Mouse (Mus musculus): ENCODE data around the gene Sema5b. TPM values are rescaled to one million over a fixed set of nuclear protein-coding genes. Genes with fewer than 3 reads are reported as not detected.

The Sema5b gene
- total RNA-seq, 1 experiment = 6.4 TPM

GRCm38 (mm10) chr16:35587046-35587779 is 46.3 kb downstream of the Sema5b start:
- no peaks in the 10 kb centered on the region for H3K36me3 ChIP-seq (ENCODE audit: control insufficient read depth, insufficient read depth, low read length, poor library complexity, severe bottlenecking)
- in situ Hi-C loops (cut with MboI; ENCODE audit: low sequenced_read_pairs in 2 of 2, unreplicated experiment in 2 of 2) = no loop called here
- no peaks in the 10 kb centered on the region for H3K9me3 ChIP-seq (ENCODE audit: control insufficient read depth, insufficient read depth, low read depth, low read length)
- peaks cover 17 to 30% of the 10 kb centered on the region in 2 experiments; a peak in 3 of 4 replicates for H3K4me1 ChIP-seq (ENCODE audit: control insufficient read depth in 2 of 2, insufficient read depth in 2 of 2, low read length in 2 of 2, poor library complexity in 1 of 2)
- peak overlapping the region; percentile 78 for H3K9ac ChIP-seq (ENCODE audit: insufficient read depth, low read depth, low read length, poor library complexity, severe bottlenecking)
- H3K4me3 ChIP-seq (ENCODE audit: insufficient read depth in 1 of 2, low read depth in 1 of 2, low read length in 2 of 2, poor library complexity in 1 of 2, severe bottlenecking in 1 of 2) = peak overlapping the region; percentile 57
- TF ChIP-seq MAFK (IDR thresholded peaks at IDR 0.05; ENCODE audit: insufficient read depth, low read depth, low read length) (no peak), ZNF384 (IDR thresholded peaks at IDR 0.05; ENCODE audit: low read depth, low read length) (no peak), CHD2 (IDR thresholded peaks at IDR 0.05; ENCODE audit: low read depth, low read length) (no peak), HCFC1 (IDR thresholded peaks at IDR 0.05; ENCODE audit: borderline replicate concordance, insufficient read depth, low read length) (no peak), ZC3H11A (IDR thresholded peaks at IDR 0.05; ENCODE audit: borderline replicate concordance, low read depth, low read length) (no peak)
- DNase-seq (ENCODE audit: low read depth, low spot score) = no peak
- H3K27ac ChIP-seq (ENCODE audit: insufficient read depth, low read depth, low read length, poor library complexity, severe bottlenecking) = peak overlapping the region; percentile 85

- Histone ChIP-seq H3K4me3 (ENCODE audit: insufficient read depth in 1 of 2, low read depth in 1 of 2, low read length in 2 of 2, poor library complexity in 1 of 2, severe bottlenecking in 1 of 2) (peak overlapping the region; percentile 57), H3K9ac (ENCODE audit: insufficient read depth, low read depth, low read length, poor library complexity, severe bottlenecking) (peak overlapping the region; percentile 78), H3K9me3 (ENCODE audit: control insufficient read depth, insufficient read depth, low read depth, low read length) (no peaks in the 10 kb centered on the region), H3K4me1 (ENCODE audit: control insufficient read depth in 2 of 2, insufficient read depth in 2 of 2, low read length in 2 of 2, poor library complexity in 1 of 2) (peaks cover 15 to 30% of the 10 kb centered on the region in 2 experiments; a peak in 3 of 4 replicates), H3K27ac (ENCODE audit: insufficient read depth, low read depth, low read length, poor library complexity, severe bottlenecking) (peak overlapping the region; percentile 85), H3K36me3 (ENCODE audit: control insufficient read depth, insufficient read depth, low read length, poor library complexity, severe bottlenecking) (no peaks in the 10 kb centered on the region)
- in situ Hi-C loops (cut with MboI; ENCODE audit: low sequenced_read_pairs in 2 of 2, unreplicated experiment in 2 of 2) = no loop called here
- DNase-seq (ENCODE audit: low read depth, low spot score) = peak; percentile 87
- TF ChIP-seq ZC3H11A (IDR thresholded peaks at IDR 0.05; ENCODE audit: borderline replicate concordance, low read depth, low read length) (no peak), CHD2 (IDR thresholded peaks at IDR 0.05; ENCODE audit: low read depth, low read length) (0 out of 2 replicates have a peak, but pooled peaks have one; percentile 68)
These were observed 47.0 kb downstream of the Sema5b start for GRCm38 (mm10) chr16:35587866-35588465.

GRCm38 (mm10) chr16:35588731-35589151 is 47.8 kb downstream of the Sema5b start:
- in situ Hi-C loops (cut with MboI; ENCODE audit: low sequenced_read_pairs in 2 of 2, unreplicated experiment in 2 of 2) = no loop called here
- Histone ChIP-seq H3K27ac (ENCODE audit: insufficient read depth, low read depth, low read length, poor library complexity, severe bottlenecking) (peak overlapping the region; percentile 51), H3K9ac (ENCODE audit: insufficient read depth, low read depth, low read length, poor library complexity, severe bottlenecking) (no peak overlapping the region), H3K4me1 (ENCODE audit: control insufficient read depth in 2 of 2, insufficient read depth in 2 of 2, low read length in 2 of 2, poor library complexity in 1 of 2) (peaks cover 15 to 28% of the 10 kb centered on the region in 2 experiments; a peak in 3 of 4 replicates), H3K36me3 (ENCODE audit: control insufficient read depth, insufficient read depth, low read length, poor library complexity, severe bottlenecking) (no peaks in the 10 kb centered on the region), H3K9me3 (ENCODE audit: control insufficient read depth, insufficient read depth, low read depth, low read length) (no peaks in the 10 kb centered on the region), H3K4me3 (ENCODE audit: insufficient read depth in 1 of 2, low read depth in 1 of 2, low read length in 2 of 2, poor library complexity in 1 of 2, severe bottlenecking in 1 of 2) (peak overlapping the region; percentile 37 to 57)
- TF ChIP-seq CHD2 (IDR thresholded peaks at IDR 0.05; ENCODE audit: low read depth, low read length) (no peak), HCFC1 (IDR thresholded peaks at IDR 0.05; ENCODE audit: borderline replicate concordance, insufficient read depth, low read length) (0 out of 2 replicates have a peak, but pooled peaks have one; percentile 3)
- peak; percentile 41 for DNase-seq (ENCODE audit: low read depth, low spot score)

GRCm38 (mm10) chr16:35591756-35592155 is 50.8 kb downstream of the Sema5b start:
- no peak overlapping the region for H3K27ac ChIP-seq (ENCODE audit: insufficient read depth, low read depth, low read length, poor library complexity, severe bottlenecking)
- H3K36me3 ChIP-seq (ENCODE audit: control insufficient read depth, insufficient read depth, low read length, poor library complexity, severe bottlenecking) = no peaks in the 10 kb centered on the region
- H3K4me1 ChIP-seq (ENCODE audit: control insufficient read depth in 2 of 2, insufficient read depth in 2 of 2, low read length in 2 of 2, poor library complexity in 1 of 2) = peaks cover 9 to 22% of the 10 kb centered on the region in 2 experiments; a peak in 3 of 4 replicates
- no peaks in the 10 kb centered on the region for H3K9me3 ChIP-seq (ENCODE audit: control insufficient read depth, insufficient read depth, low read depth, low read length)
- in situ Hi-C loops (cut with MboI; ENCODE audit: low sequenced_read_pairs in 2 of 2, unreplicated experiment in 2 of 2) = no loop called here
- H3K9ac ChIP-seq (ENCODE audit: insufficient read depth, low read depth, low read length, poor library complexity, severe bottlenecking) = no peak overlapping the region
- no peak overlapping the region for H3K4me3 ChIP-seq (ENCODE audit: insufficient read depth in 1 of 2, low read depth in 1 of 2, low read length in 2 of 2, poor library complexity in 1 of 2, severe bottlenecking in 1 of 2)
- TF ChIP-seq HCFC1 (IDR thresholded peaks at IDR 0.05; ENCODE audit: borderline replicate concordance, insufficient read depth, low read length) (no peak), ZNF384 (IDR thresholded peaks at IDR 0.05; ENCODE audit: low read depth, low read length) (no peak), ZC3H11A (IDR thresholded peaks at IDR 0.05; ENCODE audit: borderline replicate concordance, low read depth, low read length) (no peak), MAFK (IDR thresholded peaks at IDR 0.05; ENCODE audit: insufficient read depth, low read depth, low read length) (no peak)
- no peak for DNase-seq (ENCODE audit: low read depth, low spot score)

All from ES-E14 (cell line).